Comparison of ENCODE assay signal across 1 mouse cellular context in the genomic region with DNA sequence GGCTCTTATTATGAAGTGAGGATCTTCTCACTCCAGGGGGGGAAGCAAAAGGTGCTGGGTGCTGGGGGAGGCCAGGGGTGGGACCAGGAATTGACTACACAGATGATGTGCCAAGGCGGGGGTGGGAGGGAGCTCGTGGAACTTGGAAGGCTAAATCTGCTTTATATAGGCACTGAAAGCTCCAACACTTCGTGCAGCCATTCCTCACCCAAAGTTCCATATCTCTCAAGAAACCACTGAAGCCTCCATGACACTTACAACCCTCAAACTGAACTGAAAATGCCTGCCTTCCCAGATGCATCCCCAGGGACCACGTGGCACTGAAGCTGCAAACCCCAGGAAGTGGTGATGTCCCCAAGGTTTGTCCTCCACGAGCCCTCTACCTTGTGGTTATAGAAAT.
TF ChIP-seq lines count a peak whose summit lies in the region.

No protein-coding gene starts in this region.

TF ChIP-seq in CH12.LX, 34 proteins besides CTCF, POLR2A, EP300 and RAD21 (continued from another document):
- TF ChIP-seq MYC (IDR thresholded peaks at IDR 0.05; ENCODE audit: low read depth, low read length) (peak; percentile 45; the same call in 1 of the 2 replicates), NELFE (IDR thresholded peaks at IDR 0.05; ENCODE audit: low read depth, low read length) (no peak), MAFK (IDR thresholded peaks at IDR 0.05; ENCODE audit: insufficient replicate concordance, low read length) (0 out of 2 replicates have a peak, but pooled peaks have one; percentile 26), KAT2A (IDR thresholded peaks at IDR 0.05; ENCODE audit: insufficient replicate concordance, low read length) (0 out of 2 replicates have a peak, but pooled peaks have one; percentile 34), MAX (IDR thresholded peaks at IDR 0.05; ENCODE audit: low read length) (peak; percentile 93), MEF2A (IDR thresholded peaks at IDR 0.05; ENCODE audit: borderline replicate concordance, low read depth, low read length) (peak; percentile 12; the same call in 1 of the 2 replicates), BHLHE40 (IDR thresholded peaks at IDR 0.05; ENCODE audit: low read depth, low read length) (peak; percentile 50), MAZ (IDR thresholded peaks at IDR 0.05; ENCODE audit: low read depth, low read length) (peak; percentile 63; the same call in 1 of the 2 replicates), SMC3 (IDR thresholded peaks at IDR 0.05; ENCODE audit: low read depth, low read length) (no peak)
